Mouse (Mus musculus) gastrocnemius, postnatal 4 days (tissue): ENCODE results near the gene Fbxw7. TPM values are rescaled to one million over a fixed set of nuclear protein-coding genes. Genes with fewer than 3 reads are reported as not detected.

Source experiments
- DNase-seq, 2 experiments: peaks; one replicate each; pipeline ENCODE4 v3.0.0; 2021 to 2022; ENCODE audit warnings: low spot score in 2 of 2, mixed read lengths in 2 of 2
- total RNA-seq, 2 experiments: library from RNA; stranded (reverse); gene quantifications; 2 replicates each; pipeline ENCODE4 v1.2.3; 2021

Gene Fbxw7
- total RNA-seq, 2 experiments from 2014 or later = 41.8 to 49.6 TPM

DNA sequence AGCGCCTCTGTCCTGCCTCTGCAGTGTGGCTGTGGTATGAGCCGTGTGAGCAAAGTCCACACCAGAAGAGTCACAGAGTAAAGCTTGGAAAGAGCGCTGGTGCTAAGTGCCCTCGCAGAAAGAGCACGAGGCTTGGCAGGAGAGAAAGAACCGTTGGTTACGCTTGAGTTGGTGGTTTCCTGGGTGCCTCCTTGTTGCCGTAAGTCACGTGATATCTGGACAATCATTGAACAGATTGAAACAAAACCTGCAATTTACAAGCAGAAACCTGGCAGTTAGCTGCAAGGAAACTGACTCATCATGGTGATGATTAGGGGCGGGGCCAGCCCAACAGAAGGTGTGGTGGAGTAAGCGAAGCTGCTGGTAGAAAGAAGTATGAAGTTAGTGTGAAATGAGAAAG lies 207.7 kb downstream of the Fbxw7 start:
- DNase-seq = no peak

DNA sequence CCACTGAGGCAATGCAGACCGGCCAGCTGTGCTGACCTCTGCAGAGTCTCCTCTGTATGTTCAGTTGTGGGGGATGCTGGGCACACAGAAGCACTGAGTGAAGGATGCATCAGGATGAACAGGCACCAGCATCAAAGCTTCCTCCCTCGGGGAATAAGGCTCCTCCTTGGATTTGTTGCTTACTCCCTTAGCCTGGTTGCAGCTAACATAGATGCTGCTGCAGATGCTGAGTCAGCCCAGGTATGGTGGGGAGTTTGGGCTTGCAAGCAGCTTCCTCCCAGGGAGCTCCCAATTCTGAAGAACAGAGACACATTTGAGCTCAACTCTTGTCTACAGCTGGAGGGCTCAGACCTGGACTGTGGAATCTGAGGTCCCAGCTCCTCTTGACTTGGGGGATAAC lies 209.2 kb downstream of the Fbxw7 start:
- DNase-seq = no peak

DNA sequence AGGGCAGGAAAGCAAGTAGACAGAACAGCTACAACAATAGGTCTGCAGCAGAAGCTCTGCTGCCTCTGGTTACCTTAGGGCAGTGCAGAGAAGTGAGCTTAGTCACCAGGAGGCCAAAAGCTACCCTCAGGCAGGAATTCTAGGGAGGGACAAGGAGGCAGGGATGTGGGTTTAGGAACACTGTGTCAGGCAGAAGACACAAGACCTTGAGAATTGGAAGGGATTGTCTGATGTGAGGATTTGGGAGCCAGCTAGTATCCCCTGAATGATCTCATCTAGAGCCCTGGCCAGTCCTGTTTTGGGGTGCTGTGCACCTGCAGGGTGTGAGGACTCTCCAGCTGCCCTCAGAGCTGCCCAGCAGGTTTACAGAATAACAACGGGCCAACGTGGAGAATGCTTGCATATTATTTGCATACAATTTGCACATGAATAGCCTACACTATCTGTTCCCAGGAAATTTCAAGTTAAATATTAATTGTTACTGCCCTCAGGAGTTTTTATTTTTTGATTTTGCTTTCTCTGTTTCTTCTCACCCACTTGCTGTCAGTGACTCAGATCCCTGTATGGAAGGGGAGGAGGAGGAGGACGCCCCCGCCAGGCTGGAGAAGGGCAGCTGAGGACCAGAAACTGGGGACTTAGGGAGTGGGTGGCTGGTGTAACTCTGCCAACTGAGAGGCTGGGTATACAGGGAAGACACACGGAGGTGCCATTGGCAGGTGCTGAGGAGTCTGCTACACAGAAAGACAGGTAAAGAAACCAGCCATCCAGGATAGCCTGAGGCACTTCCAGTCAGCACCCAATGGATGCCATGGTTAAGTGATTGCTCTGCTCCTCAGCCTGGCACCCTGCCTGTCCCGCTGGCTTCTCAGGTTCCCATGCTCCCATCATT lies 210.0 kb downstream of the Fbxw7 start:
- DNase-seq = no peak

Other genes with a start within 250 kb of the Fbxw7 start
- 10 to 100 TPM; 32.3 to 40.5 TPM for gene Arfip1, start 232.6 kb upstream of the Fbxw7 start, total RNA-seq
- gene Tigd4, start 221.7 kb upstream of the Fbxw7 start, total RNA-seq = 10 to 100 TPM; 15.5 to 19.9 TPM
- 1 to 10 TPM; 2.0 TPM for gene Tmem154, start 149.1 kb upstream of the Fbxw7 start, total RNA-seq